Mouse (Mus musculus) kidney, embryonic 15.5 days (tissue): Measurements from ENCODE around the gene Cbarp. TPM values are rescaled to one million over a fixed set of nuclear protein-coding genes. Genes with fewer than 3 reads are reported as not detected.

ENCODE experiments used
- ATAC-seq: fragments of 200-750 bp; cut with Nextera tagmentation; replicated peaks from 2 replicates; pipeline ENCODE4 v1.8.0; 2017; ENCODE audit warnings: moderate TSS enrichment; ENCODE audit not compliant: low FRiP score
- H3K27ac ChIP-seq: fragments of 300-500 bp; sonication (generic); 2 replicates; pipeline ENCODE4 v1.5.1; 2015; ENCODE audit warnings: mild to moderate bottlenecking, inconsistent platforms
- H3K27me3 ChIP-seq: fragments of 300-500 bp; sonication (generic); 2 replicates; pipeline ENCODE4 v1.6.1; 2015; ENCODE audit warnings: inconsistent platforms
- H3K36me3 ChIP-seq: fragments of 300-500 bp; sonication (generic); 2 replicates; pipeline ENCODE4 v1.6.1; 2015; ENCODE audit warnings: inconsistent platforms
- H3K4me1 ChIP-seq: fragments of 300-500 bp; sonication (generic); 2 replicates; pipeline ENCODE4 v1.6.1; 2015; ENCODE audit warnings: inconsistent platforms
- H3K4me2 ChIP-seq: fragments of 300-500 bp; sonication (generic); 2 replicates; pipeline ENCODE4 v1.6.1; 2015; ENCODE audit warnings: moderate library complexity, mild to moderate bottlenecking, inconsistent platforms
- H3K4me3 ChIP-seq: fragments of 300-500 bp; sonication (generic); replicated peaks from 2 replicates; pipeline ENCODE4 v1.5.1; 2015; ENCODE audit warnings: mild to moderate bottlenecking, inconsistent platforms
- H3K9ac ChIP-seq: fragments of 300-500 bp; sonication (generic); 2 replicates; pipeline ENCODE4 v1.6.1; 2015; ENCODE audit warnings: mild to moderate bottlenecking, inconsistent platforms
- H3K9me3 ChIP-seq: fragments of 300-500 bp; sonication (generic); replicated peaks from 2 replicates; pipeline ENCODE4 v1.6.1; 2016; ENCODE audit warnings: inconsistent platforms
- WGBS: fragments of 180-500 bp; shearing (Covaris S2); methylation state at CpG from one replicate; pipeline ENCODE4 v1.1.7; 2015; ENCODE audit warnings: mixed read lengths; 5-methylcytosine and 5-hydroxymethylcytosine counted together
- polyA plus RNA-seq: library from polyadenylated mRNA; unstranded; fragments of >200 nt; fragmentation: Nextera tagmentation; extraction: Ambion mirVana; gene quantifications from 2 replicates; pipeline ENCODE4 v1.2.1, GENCODE M21; 2015

Gene Cbarp
- polyA plus RNA-seq, 1 experiment from 2014 or later: 5.7 TPM

DNA sequence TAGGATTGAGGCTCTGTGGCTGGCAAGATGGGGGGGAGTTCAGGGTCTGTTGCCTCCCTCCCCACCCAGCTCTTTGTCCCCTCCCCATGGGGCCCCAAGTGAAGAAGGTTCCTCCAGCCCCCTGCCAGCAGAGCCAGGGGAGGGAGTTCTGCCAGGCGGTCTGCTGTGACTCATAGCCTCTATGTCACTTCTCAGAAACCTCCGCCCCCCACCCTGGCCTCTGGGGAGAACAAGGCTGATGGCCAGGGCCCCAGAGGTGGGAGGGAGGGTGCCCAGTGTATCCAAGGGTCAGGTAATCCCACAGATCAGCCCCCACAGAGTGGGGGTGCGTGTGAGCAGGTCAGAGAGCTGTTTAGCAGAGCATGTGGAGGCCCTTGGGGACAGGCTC, 12.2 kb upstream of the Cbarp start:
- H3K4me1 ChIP-seq: peaks cover 66% of the 10 kb centered on the region
- H3K9me3 ChIP-seq: no peaks in the 10 kb centered on the region
- WGBS: 15% methylated on average over 3 of the region's 3 CpGs
- peak overlapping the region; percentile 89 for H3K4me3 ChIP-seq
- H3K9ac ChIP-seq: peak overlapping the region; percentile 97
- peaks cover 66% of the 10 kb centered on the region for H3K36me3 ChIP-seq
- no peak for ATAC-seq
- peak overlapping the region; percentile 100 for H3K27ac ChIP-seq
- no peaks in the 10 kb centered on the region for H3K27me3 ChIP-seq
- peak overlapping the region; percentile 77 for H3K4me2 ChIP-seq

DNA sequence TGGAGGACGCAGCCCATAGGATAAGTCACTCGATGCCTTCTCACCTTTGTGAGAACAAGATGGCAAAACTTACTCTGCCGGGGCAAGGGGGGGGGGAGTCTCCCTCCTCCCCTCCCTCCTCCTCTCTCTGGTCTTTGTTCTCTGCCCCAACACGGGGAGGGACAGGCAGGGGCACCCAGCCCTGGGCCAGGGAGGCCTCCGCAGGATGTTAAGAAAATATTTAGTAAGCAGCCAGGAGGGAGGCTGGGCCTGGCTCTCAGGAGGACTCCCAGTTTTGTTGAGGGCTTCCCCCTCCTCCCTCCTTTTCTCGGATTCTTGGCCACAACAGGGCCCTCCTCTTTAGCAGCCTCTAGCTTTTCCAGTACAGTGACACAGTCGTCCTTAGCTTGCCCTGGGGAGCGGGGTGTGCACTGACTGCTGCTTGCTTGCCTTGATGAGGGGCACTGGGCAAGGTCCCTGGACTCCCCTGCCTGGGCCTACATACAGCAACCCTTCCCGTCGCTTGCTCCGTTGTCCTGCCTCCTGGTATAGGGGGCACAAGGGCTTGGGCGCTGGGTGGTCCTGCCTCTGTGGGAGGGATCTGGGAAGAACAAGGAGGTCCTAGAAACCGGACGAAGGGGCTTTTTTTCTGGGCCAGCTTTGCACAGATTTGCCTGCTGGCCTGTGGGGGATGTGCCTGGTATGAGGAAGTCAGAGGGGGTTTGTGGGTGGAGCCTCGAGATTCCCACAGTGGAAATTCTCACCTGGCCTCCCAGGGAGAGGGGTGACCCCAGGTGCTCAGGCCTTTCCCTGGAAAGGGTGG, 11.6 kb upstream of the Cbarp start:
- no peaks in the 10 kb centered on the region for H3K27me3 ChIP-seq
- WGBS: 3% methylated on average over 15 of the region's 15 CpGs
- peak overlapping the region; percentile 97 for H3K9ac ChIP-seq
- ATAC-seq: no peak
- H3K27ac ChIP-seq: peak overlapping the region; percentile 100
- peak overlapping the region; percentile 89 for H3K4me3 ChIP-seq
- H3K9me3 ChIP-seq: no peaks in the 10 kb centered on the region
- peaks cover 62% of the 10 kb centered on the region for H3K36me3 ChIP-seq
- peak overlapping the region; percentile 77 for H3K4me2 ChIP-seq
- H3K4me1 ChIP-seq: peaks cover 67% of the 10 kb centered on the region

DNA sequence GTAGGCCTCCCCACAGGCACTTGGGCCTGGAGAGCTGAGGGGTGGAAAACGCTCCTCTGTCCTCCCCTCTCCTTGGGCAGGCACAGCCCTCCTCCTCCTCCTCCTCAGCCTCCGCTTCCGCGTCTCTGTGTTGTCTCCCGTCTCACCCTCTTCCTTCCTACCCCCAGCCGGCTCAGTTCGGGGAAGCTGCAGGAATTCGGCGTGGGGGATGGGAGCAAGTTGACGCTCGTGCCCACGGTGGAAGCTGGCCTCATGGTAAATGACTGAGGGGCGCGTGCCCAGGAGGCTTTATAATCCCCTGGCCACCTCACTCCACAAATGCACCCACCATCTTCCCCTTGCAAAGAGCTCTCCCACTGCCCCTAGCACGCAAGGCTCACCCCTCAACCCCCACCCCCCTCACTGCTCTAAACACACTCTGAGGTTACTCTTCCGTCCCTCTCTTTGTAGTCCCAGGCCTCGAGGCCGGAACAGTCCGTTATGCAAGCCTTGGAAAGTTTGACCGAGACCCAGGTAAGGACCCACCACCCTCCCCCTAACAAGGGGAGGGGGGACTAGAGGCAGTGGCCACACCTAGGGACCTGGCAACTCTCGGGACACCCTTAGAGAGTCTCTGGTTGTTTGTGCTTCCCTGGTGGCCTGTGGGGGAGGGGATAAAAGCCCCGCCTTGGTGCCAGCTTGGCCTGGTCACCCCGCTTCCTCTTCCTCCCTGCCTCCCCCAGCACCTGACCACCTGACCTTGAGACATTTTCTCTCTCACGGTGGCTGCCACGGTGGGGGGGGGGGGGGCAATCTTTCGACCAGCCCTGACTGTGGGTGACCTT, 10.8 kb upstream of the Cbarp start:
- H3K4me3 ChIP-seq: peak overlapping the region; percentile 89
- no peaks in the 10 kb centered on the region for H3K27me3 ChIP-seq
- peak overlapping the region; percentile 77 for H3K4me2 ChIP-seq
- H3K27ac ChIP-seq: peak overlapping the region; percentile 100
- WGBS: under 1% methylated on average over 26 of the region's 26 CpGs
- ATAC-seq: no peak
- peaks cover 60% of the 10 kb centered on the region for H3K36me3 ChIP-seq
- peak overlapping the region; percentile 97 for H3K9ac ChIP-seq
- H3K9me3 ChIP-seq: no peaks in the 10 kb centered on the region
- H3K4me1 ChIP-seq: peaks cover 67% of the 10 kb centered on the region

DNA sequence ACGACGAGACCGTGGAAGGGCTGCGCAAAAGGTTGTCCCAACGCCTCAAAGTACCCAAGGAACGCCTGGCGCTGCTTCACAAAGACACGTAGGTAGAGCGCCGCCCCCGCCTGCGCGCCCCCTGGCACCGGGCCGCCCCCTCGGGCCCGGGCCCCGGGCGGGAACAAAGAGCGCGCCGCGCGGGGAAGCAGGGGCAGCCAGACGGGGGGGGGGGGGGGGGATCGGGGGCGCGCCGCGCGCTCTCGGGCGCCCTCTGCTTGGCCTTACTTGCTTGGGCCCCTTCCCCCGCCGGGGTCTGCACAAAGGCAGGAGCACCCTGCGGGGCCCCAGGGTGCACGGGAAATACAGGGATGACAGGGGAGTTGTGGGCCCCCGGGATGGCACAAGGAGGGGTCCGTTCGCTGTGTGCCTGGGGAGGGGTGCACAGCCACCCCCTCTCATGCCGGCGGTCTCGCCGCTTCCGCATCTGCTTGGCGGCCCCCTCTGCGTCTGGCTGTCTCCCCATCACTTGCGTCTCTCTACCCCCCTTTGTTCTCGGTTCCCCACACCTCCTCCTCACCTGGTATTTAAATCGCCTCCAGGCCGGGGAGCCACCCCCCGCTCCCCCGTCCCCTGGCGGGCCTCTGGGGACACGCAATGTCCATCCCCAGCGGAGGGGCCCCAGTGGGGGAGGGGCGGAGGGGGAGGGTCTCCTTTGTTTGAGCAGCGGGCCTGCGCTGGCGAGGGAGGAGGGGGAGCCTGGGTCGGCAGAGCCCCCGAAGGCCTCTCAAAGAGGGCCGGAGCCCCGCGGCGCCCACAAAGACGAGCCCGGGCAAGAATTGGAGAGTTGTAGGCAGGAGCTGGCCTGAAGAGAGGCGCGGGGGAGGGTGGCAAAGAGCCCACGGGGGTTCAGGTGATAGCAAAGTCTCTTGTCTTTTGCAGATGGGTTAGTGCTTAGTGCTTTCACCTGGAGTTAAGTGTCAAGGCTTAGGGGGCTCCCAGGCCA, 9.9 kb upstream of the Cbarp start:
- H3K4me1 ChIP-seq: peaks cover 67% of the 10 kb centered on the region
- ATAC-seq: no peak
- H3K27ac ChIP-seq: peak overlapping the region; percentile 100
- WGBS: under 1% methylated on average over 62 of the region's 71 CpGs
- peaks cover 60% of the 10 kb centered on the region for H3K36me3 ChIP-seq
- no peaks in the 10 kb centered on the region for H3K9me3 ChIP-seq
- peak overlapping the region; percentile 89 for H3K4me3 ChIP-seq
- H3K27me3 ChIP-seq: no peaks in the 10 kb centered on the region
- H3K9ac ChIP-seq: peak overlapping the region; percentile 97
- H3K4me2 ChIP-seq: peak overlapping the region; percentile 77

DNA sequence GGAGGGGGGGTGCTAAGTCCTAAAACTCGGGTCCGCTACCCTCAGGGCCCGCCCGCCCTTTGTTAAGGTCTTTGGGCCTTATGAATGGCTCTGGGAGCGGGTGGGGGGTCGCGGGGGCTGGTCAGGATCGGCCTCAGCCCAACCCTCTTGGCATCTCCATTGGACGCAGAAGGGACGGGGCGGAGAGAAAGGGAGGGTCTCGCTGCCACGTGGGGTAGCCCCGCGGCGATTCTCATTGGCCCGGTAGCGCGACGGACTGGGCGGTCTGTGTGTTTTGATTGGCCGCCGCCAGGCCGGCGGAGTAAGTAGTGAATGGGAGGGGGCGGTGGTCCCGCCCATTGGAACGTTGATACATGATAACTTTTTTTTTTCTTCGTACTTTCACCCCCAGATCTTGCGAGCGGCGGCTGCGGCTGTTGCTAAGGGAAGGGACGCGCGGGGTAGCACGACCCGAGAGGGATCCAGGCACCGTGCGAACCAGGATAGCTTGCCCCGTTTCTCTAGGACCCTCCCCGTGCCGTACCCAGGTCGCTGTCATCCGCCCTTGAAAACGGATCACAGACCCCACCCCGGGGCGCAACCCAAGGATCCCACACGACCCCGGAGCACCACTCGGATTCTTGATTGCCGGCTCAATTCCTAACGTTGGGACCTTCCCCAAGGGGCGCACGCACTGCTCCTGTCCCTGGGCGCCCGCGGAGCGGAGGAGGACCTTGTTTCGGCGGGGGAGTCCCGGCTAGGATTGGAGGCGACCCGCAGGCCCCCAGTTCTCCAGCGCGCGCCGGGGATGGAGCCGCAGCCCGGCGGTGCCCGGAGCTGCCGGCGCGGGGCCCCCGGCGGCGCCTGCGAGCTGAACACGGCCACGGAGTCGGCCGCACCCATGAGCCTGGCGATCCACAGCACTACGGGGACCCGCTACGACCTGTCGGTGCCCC, 8.9 kb upstream of the Cbarp start:
- Histone ChIP-seq H3K9ac (peak overlapping the region; percentile 97), H3K4me2 (peak overlapping the region; percentile 77), H3K27ac (peak overlapping the region; percentile 100), H3K4me1 (peaks cover 65% of the 10 kb centered on the region), H3K4me3 (peak overlapping the region; percentile 89), H3K36me3 (peaks cover 60% of the 10 kb centered on the region), H3K27me3 (no peaks in the 10 kb centered on the region), H3K9me3 (no peaks in the 10 kb centered on the region)
- peak; percentile 81 for ATAC-seq
- WGBS: under 1% methylated on average over 87 of the region's 88 CpGs

DNA sequence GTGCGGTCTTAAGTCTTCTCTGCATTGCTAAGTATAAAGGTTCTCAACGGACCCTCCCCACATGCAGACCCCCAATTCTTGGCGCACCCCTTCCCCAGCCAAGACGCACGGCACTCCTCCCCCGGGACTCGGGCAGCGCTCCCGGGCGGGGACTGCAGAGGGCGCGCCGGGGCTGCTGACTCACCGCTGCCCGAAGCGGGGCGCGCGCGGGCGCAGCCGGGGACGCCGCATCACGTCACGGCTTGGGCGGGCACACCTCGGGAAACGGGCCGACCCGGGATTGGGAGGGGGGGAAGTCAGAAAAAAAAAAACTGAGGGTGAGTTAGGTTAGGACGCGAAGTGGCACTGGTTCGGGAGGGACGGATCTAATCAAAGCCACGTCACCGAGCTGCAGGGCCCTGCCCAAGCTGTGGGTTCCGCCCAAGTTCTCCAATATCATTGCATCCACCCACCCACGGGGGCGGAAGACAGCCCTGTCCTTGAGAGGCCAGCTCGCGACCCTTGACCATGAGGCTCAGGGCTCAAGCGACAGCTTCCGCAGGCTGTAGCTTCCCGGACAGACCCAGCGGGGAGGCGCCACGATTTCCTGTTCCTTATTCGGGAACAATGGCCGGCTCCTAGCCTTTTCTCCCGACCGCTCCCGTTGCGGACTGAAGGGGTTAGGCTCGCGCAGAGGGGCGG, 8.1 kb upstream of the Cbarp start:
- Histone ChIP-seq H3K9ac (peak overlapping the region; percentile 82), H3K9me3 (no peaks in the 10 kb centered on the region), H3K27ac (peak overlapping the region; percentile 100), H3K4me3 (peak overlapping the region; percentile 89), H3K4me2 (peak overlapping the region; percentile 77), H3K4me1 (peaks cover 64% of the 10 kb centered on the region), H3K27me3 (no peaks in the 10 kb centered on the region), H3K36me3 (peaks cover 60% of the 10 kb centered on the region)
- WGBS: under 1% methylated on average over 57 of the region's 57 CpGs
- ATAC-seq: peak; percentile 54

DNA sequence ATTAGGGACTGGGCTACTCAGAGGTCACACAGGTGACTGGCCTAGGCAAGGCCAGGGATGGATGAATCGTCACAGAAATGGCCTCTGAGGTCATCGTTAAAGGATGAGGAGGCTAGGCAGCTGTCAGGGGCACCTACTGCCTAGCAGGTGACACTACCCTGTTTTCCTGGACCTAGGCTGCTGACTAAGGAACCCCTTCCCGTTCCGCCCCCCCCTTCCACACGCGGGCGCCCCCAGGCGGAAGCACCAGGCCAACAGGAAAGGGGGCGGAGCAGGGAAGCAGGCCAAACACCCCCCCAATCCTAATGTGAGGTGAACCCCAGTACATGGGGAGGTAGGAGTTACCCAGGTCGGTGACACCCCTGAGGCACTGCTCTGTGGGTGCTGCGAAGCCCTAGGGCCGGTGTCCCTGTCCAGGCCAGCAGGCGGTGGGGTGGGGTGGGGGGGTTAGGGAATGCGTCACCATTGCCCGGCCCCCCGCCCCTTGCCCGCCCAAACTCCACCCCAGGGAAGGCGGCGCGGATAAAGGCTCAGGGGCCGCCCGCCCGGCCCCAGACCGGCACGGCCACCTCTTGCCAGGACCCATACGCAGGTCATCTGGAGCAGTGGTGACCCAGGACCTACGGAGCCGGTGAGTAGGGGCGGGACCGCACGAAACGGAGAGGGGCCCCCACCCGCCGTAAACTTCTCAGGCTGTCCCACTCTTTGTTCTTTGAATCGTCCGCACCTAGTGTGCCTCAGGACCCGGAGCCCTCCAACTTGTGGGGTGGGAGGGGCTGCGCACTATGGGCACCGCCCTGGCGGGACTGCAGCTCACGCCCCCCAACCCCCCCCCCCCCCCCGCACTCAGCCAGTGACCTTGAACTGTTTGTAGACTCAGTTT, 7.3 kb upstream of the Cbarp start, which contains the start of gene Midn:
Gene Midn, plus strand, starts transcription at position 554 of the 883 bp plus-strand sequence.
- H3K9me3 ChIP-seq: no peaks in the 10 kb centered on the region
- H3K4me2 ChIP-seq: peak within 1 kb of the TSS; percentile 77
- peaks cover 57% of the 10 kb centered on the region for H3K36me3 ChIP-seq
- peak within 1 kb of the TSS; percentile 89 for H3K4me3 ChIP-seq
- H3K4me1 ChIP-seq: peaks cover 64% of the 10 kb centered on the region
- peak within 1 kb of the TSS; percentile 82 for H3K9ac ChIP-seq
- 1% methylated on average over 39 of the region's 42 CpGs for WGBS
- peak within 1 kb of the TSS; percentile 100 for H3K27ac ChIP-seq
- H3K27me3 ChIP-seq: no peaks in the 10 kb centered on the region
- ATAC-seq: peak; percentile 47

DNA sequence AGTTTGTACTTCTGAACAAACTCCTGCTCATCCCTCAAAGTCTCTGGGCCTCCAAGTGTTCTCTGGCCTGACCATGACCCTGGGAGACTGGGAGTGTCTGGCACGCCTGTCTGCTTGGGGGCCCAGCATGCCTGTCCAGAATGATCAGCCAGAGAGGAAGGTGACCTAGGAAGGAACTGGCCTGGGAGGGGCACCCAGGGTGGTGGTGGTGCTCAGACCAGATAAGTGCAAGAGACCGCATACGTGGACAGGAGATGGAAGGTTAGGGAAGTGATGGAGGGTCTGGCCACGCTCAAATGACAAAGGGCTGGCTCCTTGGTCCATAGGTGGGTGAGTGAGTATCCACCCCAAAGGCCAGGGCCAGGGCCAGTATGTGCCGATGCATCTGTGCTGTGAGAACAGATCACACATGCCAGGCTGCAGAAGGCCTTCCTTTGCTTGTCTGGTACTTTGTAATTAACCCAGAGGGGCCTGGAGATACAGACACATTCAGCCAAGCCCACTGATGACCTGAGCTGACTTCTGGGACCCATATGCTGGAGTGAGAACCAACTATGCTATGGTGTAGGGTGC, 6.6 kb upstream of the Cbarp start:
- H3K36me3 ChIP-seq: peaks cover 50% of the 10 kb centered on the region
- H3K4me2 ChIP-seq: peak overlapping the region; percentile 77
- ATAC-seq: no peak
- no peaks in the 10 kb centered on the region for H3K9me3 ChIP-seq
- H3K27ac ChIP-seq: peak overlapping the region; percentile 100
- WGBS: 58% methylated on average over 5 of the region's 5 CpGs
- H3K27me3 ChIP-seq: no peaks in the 10 kb centered on the region
- H3K4me1 ChIP-seq: peaks cover 62% of the 10 kb centered on the region
- H3K4me3 ChIP-seq: peak overlapping the region; percentile 89
- H3K9ac ChIP-seq: 0 out of 2 replicates have a peak overlapping the region, but pooled peaks have one; percentile 82

DNA sequence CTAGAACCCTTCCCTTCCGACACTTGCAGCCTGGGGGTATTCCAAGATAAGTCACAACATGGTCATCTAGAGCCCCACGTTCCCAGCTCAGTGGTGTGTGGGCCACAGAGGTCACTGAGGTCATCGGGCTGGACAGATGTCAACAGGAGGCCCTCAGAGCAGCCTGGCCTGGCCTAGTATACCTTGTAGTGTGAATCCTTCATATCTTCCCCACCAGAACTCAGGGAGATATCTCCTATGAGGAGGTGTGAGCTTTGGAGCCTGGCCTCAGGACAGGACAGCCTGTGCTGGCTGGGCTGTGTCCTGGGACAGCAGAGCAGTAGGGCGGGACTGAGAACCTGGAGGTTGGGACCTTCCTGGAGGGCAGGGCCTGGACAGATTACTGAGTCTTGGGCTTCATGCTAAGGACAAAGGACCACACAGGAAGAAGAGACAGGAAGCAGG, 6.0 kb upstream of the Cbarp start:
- 69% methylated on average over 4 of the region's 4 CpGs for WGBS
- H3K9ac ChIP-seq: 0 out of 2 replicates have a peak overlapping the region, but pooled peaks have one; percentile 33
- H3K36me3 ChIP-seq: peaks cover 44% of the 10 kb centered on the region
- H3K27me3 ChIP-seq: no peaks in the 10 kb centered on the region
- ATAC-seq: no peak
- no peaks in the 10 kb centered on the region for H3K9me3 ChIP-seq
- peaks cover 59% of the 10 kb centered on the region for H3K4me1 ChIP-seq
- H3K27ac ChIP-seq: peak overlapping the region; percentile 100
- no peak overlapping the region; the same call in 1 of the 2 replicates for H3K4me3 ChIP-seq
- no peak overlapping the region for H3K4me2 ChIP-seq
